Mouse (Mus musculus) cortical plate, adult 2 months (tissue): Measurements from ENCODE around the gene Pla2g4c. TPM values are rescaled to one million over a fixed set of nuclear protein-coding genes. Genes with fewer than 3 reads are reported as not detected.

Experiments
- H3K27ac ChIP-seq: fragments of 200-500 bp; 2 replicates; pipeline ENCODE4 v1.5.1; 2012; ENCODE audit warnings: low read length, control low read depth, inconsistent platforms; ENCODE audit not compliant: insufficient read depth
- H3K4me1 ChIP-seq: fragments of 200-500 bp; 2 replicates; pipeline ENCODE4 v1.6.1; 2011; ENCODE audit warnings: low read length; ENCODE audit not compliant: control insufficient read depth, insufficient read depth
- H3K4me3 ChIP-seq: fragments of 200-500 bp; 2 replicates; pipeline ENCODE4 v1.5.1; 2011; ENCODE audit warnings: mild to moderate bottlenecking, low read length, control low read depth; ENCODE audit not compliant: insufficient read depth
- CTCF ChIP-seq: fragments of 200-500 bp; IDR thresholded peaks from 2 replicates; pipeline ENCODE4 v1.5.1; 2011; ENCODE audit warnings: mild to moderate bottlenecking, control low read depth, low read length; ENCODE audit not compliant: insufficient read depth; ENCODE audit errors: extremely low read depth
- POLR2A ChIP-seq: fragments of 200-500 bp; IDR thresholded peaks from 2 replicates; pipeline ENCODE4 v1.6.1; 2011; ENCODE audit warnings: mild to moderate bottlenecking, low read length, control low read depth; ENCODE audit not compliant: insufficient read depth; ENCODE audit errors: extremely low read depth
- polyA plus RNA-seq: library from polyadenylated mRNA; depleted of rRNA; stranded (reverse); fragments of >200 nt; gene quantifications from 2 replicates; pipeline ENCODE4 v1.2.3, GENCODE M21; 2012

The Pla2g4c gene
- polyA plus RNA-seq, 1 experiment = 0.33 TPM

- Histone ChIP-seq H3K4me3 (no peak overlapping the region), H3K4me1 (no peaks in the 10 kb centered on the region), H3K27ac (no peak overlapping the region)
- no peak for TF ChIP-seq CTCF
- TF ChIP-seq POLR2A = no peak
These were observed 29.2 kb upstream of the Pla2g4c start for GRCm38 (mm10) chr7:13295256-13295655.

- H3K27ac ChIP-seq = no peak overlapping the region
- TF ChIP-seq CTCF = no peak
- no peak for TF ChIP-seq POLR2A
- H3K4me1 ChIP-seq = no peaks in the 10 kb centered on the region
- H3K4me3 ChIP-seq = no peak overlapping the region
These were observed 26.8 kb upstream of the Pla2g4c start for GRCm38 (mm10) chr7:13297636-13298035.

- H3K4me1 ChIP-seq = no peaks in the 10 kb centered on the region
- no peak overlapping the region for H3K27ac ChIP-seq
- TF ChIP-seq POLR2A (no peak), CTCF (no peak)
- no peak overlapping the region for H3K4me3 ChIP-seq
These were observed 25.6 kb upstream of the Pla2g4c start for GRCm38 (mm10) chr7:13298821-13299220.

- TF ChIP-seq CTCF (no peak), POLR2A (no peak)
These were observed 22.8 kb upstream of the Pla2g4c start for GRCm38 (mm10) chr7:13301643-13302042.

GRCm38 (mm10) chr7:13302780-13303179 lies 21.7 kb upstream of the Pla2g4c start:
- Histone ChIP-seq H3K27ac (no peak overlapping the region), H3K4me3 (no peak overlapping the region), H3K4me1 (no peaks in the 10 kb centered on the region)
- TF ChIP-seq CTCF = no peak
- TF ChIP-seq POLR2A = no peak

More at GRCm38 (mm10) chr7:13301643-13302042, 22.8 kb upstream of the Pla2g4c start:
- H3K27ac ChIP-seq = no peak overlapping the region
- no peaks in the 10 kb centered on the region for H3K4me1 ChIP-seq
- H3K4me3 ChIP-seq = no peak overlapping the region

GRCm38 (mm10) chr7:13303372-13303771 lies 21.1 kb upstream of the Pla2g4c start:
- Histone ChIP-seq H3K4me1 (no peaks in the 10 kb centered on the region), H3K27ac (no peak overlapping the region), H3K4me3 (no peak overlapping the region)
- no peak for TF ChIP-seq POLR2A
- no peak for TF ChIP-seq CTCF

- Histone ChIP-seq H3K27ac (no peak overlapping the region), H3K4me3 (no peak overlapping the region), H3K4me1 (no peaks in the 10 kb centered on the region)
- TF ChIP-seq CTCF = no peak
- TF ChIP-seq POLR2A = no peak
These were observed 15.0 kb upstream of the Pla2g4c start for GRCm38 (mm10) chr7:13309407-13309806.

- TF ChIP-seq CTCF = no peak
- TF ChIP-seq POLR2A = no peak
These were observed 13.8 kb upstream of the Pla2g4c start for GRCm38 (mm10) chr7:13310493-13311199.

GRCm38 (mm10) chr7:13311401-13311800 lies 13.1 kb upstream of the Pla2g4c start:
- no peaks in the 10 kb centered on the region for H3K4me1 ChIP-seq
- TF ChIP-seq POLR2A (no peak), CTCF (no peak)
- no peak overlapping the region for H3K27ac ChIP-seq
- no peak overlapping the region for H3K4me3 ChIP-seq

More at GRCm38 (mm10) chr7:13310493-13311199, 13.8 kb upstream of the Pla2g4c start:
- Histone ChIP-seq H3K4me1 (no peaks in the 10 kb centered on the region), H3K27ac (no peak overlapping the region), H3K4me3 (no peak overlapping the region)

GRCm38 (mm10) chr7:13314095-13314597 lies 10.3 kb upstream of the Pla2g4c start:
- Histone ChIP-seq H3K4me1 (no peaks in the 10 kb centered on the region), H3K27ac (no peak overlapping the region), H3K4me3 (no peak overlapping the region)
- TF ChIP-seq POLR2A = no peak
- TF ChIP-seq CTCF = no peak
